Mouse (Mus musculus) neural tube, embryonic 12.5 days (tissue): ENCODE results near the gene Hbb-y. TPM values are rescaled to one million over a fixed set of nuclear protein-coding genes. Genes with fewer than 3 reads are reported as not detected.
"Not testable (repeated sequence)": the region's sequence is repeated elsewhere in the genome, so short reads cannot be mapped to it uniquely, and the experiment has no call there.

Source experiments
- ATAC-seq: fragments of 200-750 bp; cut with Nextera tagmentation; 2 replicates; pipeline ENCODE4 v1.8.0; 2017; ENCODE audit warnings: low read depth, mild to moderate bottlenecking, moderate TSS enrichment, moderate library complexity; ENCODE audit not compliant: low FRiP score
- H3K27ac ChIP-seq: fragments of 300-500 bp; sonication (generic); 2 replicates; pipeline ENCODE4 v1.5.1; 2016
- H3K27me3 ChIP-seq: fragments of 300-500 bp; sonication (generic); replicated peaks from 2 replicates; pipeline ENCODE4 v1.6.1; 2016; ENCODE audit warnings: mild to moderate bottlenecking
- H3K36me3 ChIP-seq: fragments of 300-500 bp; sonication (generic); 2 replicates; pipeline ENCODE4 v1.6.1; 2016; ENCODE audit warnings: mild to moderate bottlenecking
- H3K4me1 ChIP-seq: fragments of 300-500 bp; sonication (generic); 2 replicates; pipeline ENCODE4 v1.6.1; 2016
- H3K4me2 ChIP-seq: fragments of 300-500 bp; sonication (generic); replicated peaks from 2 replicates; pipeline ENCODE4 v1.6.1; 2016; ENCODE audit warnings: mild to moderate bottlenecking
- H3K4me3 ChIP-seq: fragments of 300-500 bp; sonication (generic); 2 replicates; pipeline ENCODE4 v1.5.1; 2016
- H3K9ac ChIP-seq: fragments of 300-500 bp; sonication (generic); 2 replicates; pipeline ENCODE4 v1.6.1; 2016; ENCODE audit warnings: mild to moderate bottlenecking
- H3K9me3 ChIP-seq: fragments of 300-500 bp; sonication (generic); 2 replicates; pipeline ENCODE4 v1.6.1; 2016; ENCODE audit warnings: mild to moderate bottlenecking
- WGBS: fragments of 180-500 bp; shearing (Covaris S2); methylation state at CpG from one replicate; pipeline ENCODE4 v1.1.7; 2016; 5-methylcytosine and 5-hydroxymethylcytosine counted together
- polyA plus RNA-seq: library from polyadenylated mRNA; unstranded; fragments of >200 nt; fragmentation: Nextera tagmentation; extraction: Ambion mirVana; gene quantifications from 2 replicates; pipeline ENCODE4 v1.2.1, GENCODE M21; 2016

Hbb-y gene
- polyA plus RNA-seq, 1 experiment from 2014 or later, result 6,731 TPM

DNA sequence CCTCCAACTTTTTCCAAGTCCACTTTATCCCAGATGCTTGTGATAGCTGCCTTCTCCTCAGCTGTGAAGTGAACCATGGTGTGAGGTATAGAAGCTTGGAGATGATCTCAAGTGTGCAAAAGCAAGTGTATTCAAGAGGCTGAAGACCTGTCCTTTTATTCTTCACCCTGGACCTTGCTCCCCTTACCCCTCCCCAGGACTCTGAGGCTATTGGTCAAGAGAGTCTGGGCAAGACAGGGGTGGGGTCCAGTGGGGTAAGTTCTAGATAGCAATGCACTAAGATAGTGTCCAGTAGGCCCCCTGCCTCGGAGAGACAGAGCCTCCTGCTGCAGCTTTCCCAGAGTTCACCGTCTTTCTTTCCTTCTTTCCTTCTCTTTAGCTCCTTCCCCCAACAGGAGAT is 10.0 kb downstream of the Hbb-y start, which contains the start of gene Hbb-bh1:
Gene Hbb-bh1 (minus strand): TSS at position 131 of the 400 bp plus-strand sequence.
- H3K4me2 ChIP-seq, result no peak within 1 kb of the TSS
- H3K27me3 ChIP-seq, result no peaks in the 10 kb centered on the region
- H3K4me3 ChIP-seq, result no peak within 1 kb of the TSS
- ATAC-seq, result no peak
- no peak within 1 kb of the TSS for H3K27ac ChIP-seq
- WGBS, result 94% methylated on average over 2 of the region's 2 CpGs
- H3K36me3 ChIP-seq, result no peaks in the 10 kb centered on the region
- H3K9ac ChIP-seq, result no peak within 1 kb of the TSS
- H3K4me1 ChIP-seq, result no peaks in the 10 kb centered on the region
- H3K9me3 ChIP-seq, result no peaks in the 10 kb centered on the region

- ATAC-seq, result no peak
- 71% methylated on average over 3 of the region's 3 CpGs for WGBS
Measured at GRCm38 (mm10) chr7:103840268-103840667, 12.7 kb downstream of the Hbb-y start, which contains the start of gene Hbb-bh2. Gene Hbb-bh2 (minus strand): TSS chr7:103840520.

DNA sequence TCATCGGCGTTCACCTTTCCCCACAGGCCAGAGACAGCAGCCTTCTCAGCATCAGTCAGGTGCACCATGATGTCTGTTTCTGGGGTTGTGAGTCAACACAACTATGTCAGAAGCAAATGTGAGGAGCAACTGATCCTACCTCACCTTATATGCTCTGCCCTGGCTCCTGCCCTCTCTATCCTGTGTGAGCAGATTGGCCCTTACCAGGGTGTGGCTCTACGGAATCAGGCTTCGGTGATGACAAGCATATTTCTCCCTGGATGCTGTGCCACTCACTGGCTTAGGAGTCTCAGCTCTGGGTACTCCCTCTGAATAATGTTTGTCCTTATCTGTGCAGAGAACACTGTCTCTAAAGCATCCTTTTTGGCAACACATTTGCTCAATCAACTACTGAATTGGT is 25.2 kb downstream of the Hbb-y start, which contains the start of gene Hbb-bs:
Gene Hbb-bs (minus strand): TSS at position 289 of the 400 bp plus-strand sequence.
- Histone ChIP-seq H3K4me2 (no peak within 1 kb of the TSS), H3K9ac (no peak within 1 kb of the TSS), H3K27ac (no peak within 1 kb of the TSS), H3K9me3 (no peaks in the 10 kb centered on the region), H3K4me3 (no peak within 1 kb of the TSS), H3K4me1 (no peaks in the 10 kb centered on the region), H3K27me3 (no peaks in the 10 kb centered on the region), H3K36me3 (no peaks in the 10 kb centered on the region)
- ATAC-seq, result no peak
- WGBS, result 93% methylated on average over 4 of the region's 4 CpGs

More at GRCm38 (mm10) chr7:103840268-103840667, 12.7 kb downstream of the Hbb-y start, which contains the start of gene Hbb-bh2:
- no peaks in the 10 kb centered on the region for H3K36me3 ChIP-seq
- no peak within 1 kb of the TSS for H3K4me2 ChIP-seq
- no peaks in the 10 kb centered on the region for H3K27me3 ChIP-seq
- no peak within 1 kb of the TSS for H3K4me3 ChIP-seq
- no peaks in the 10 kb centered on the region for H3K9me3 ChIP-seq
- H3K9ac ChIP-seq, result no peak within 1 kb of the TSS
- H3K4me1 ChIP-seq, result no peaks in the 10 kb centered on the region
- no peak within 1 kb of the TSS for H3K27ac ChIP-seq

GRCm38 (mm10) chr7:103827139-103827538 is 25.9 kb downstream of the Hbb-y start:
- no CpG with 5 or more reads among the region's 2 CpGs for WGBS
- not testable (repeated sequence) for ATAC-seq

DNA sequence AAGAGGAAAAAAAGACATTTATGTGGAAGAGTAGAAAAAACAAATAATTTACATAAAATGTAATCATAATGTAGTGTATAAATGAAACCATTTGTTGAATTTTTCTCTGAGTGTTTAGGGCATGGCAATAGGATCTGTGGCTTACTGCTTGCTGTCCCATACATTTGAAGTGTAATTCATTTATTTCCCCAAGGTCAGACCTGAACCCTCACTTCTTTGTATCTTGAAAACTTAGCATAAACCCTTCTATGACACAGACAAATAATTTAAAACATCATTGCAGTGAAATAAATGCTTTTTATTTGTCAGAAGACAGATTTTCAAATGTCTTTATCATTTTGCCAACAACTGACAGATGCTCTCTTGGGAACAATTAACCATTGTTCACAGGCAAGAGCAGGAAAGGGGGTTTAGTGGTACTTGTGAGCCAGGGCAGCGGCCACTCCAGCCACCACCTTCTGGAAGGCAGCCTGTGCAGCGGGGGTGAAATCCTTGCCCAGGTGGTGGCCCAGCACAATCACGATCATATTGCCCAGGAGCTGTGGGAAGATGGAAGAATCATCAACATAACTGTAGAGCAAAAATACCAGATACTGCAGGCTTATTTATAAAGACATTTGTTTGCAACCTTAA is 26.6 kb downstream of the Hbb-y start:
- H3K27ac ChIP-seq, result no peak overlapping the region
- no peaks in the 10 kb centered on the region for H3K9me3 ChIP-seq

More at GRCm38 (mm10) chr7:103827139-103827538, 25.9 kb downstream of the Hbb-y start:
- not testable (repeated sequence) for H3K27me3 ChIP-seq, H3K4me2 ChIP-seq, H3K9me3 ChIP-seq, H3K36me3 ChIP-seq, H3K4me3 ChIP-seq, H3K4me1 ChIP-seq, H3K27ac ChIP-seq, H3K9ac ChIP-seq

DNA sequence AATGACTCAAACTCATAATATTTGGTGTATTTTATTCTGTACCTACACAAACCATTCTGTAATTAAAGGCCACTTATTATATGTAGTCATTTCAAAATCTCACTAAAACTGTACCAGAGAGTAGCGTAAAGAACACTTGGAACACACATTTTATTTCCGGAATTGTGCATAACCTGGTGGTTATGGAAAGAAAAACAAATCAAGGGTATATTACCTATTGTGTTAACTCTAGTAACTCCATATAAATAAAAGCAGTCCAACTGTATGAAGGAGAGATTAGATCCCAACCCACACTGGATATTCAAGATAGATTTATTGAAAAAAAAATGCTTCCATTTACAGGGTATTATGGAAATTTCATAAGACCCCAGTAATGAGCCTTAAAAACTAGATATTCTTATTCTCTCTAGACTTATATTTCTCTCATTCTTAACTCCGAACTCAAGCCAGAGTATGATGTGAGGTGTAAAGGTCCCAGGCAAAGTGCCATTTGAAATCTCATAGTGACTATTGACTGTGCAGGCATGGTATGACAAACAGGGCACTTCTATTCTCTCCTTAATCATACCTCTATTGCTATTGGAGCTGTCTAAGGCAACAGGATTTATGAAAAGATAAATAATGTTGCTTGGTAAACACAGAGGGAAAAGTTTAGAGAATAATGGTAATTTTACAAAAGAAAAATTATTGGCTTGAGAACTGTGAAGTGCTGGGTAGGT is 27.3 kb downstream of the Hbb-y start:
- H3K27ac ChIP-seq, result no peak overlapping the region
- ATAC-seq, result no peak
- H3K4me2 ChIP-seq, result no peak overlapping the region
- H3K27me3 ChIP-seq, result no peaks in the 10 kb centered on the region
- no peaks in the 10 kb centered on the region for H3K36me3 ChIP-seq
- H3K9me3 ChIP-seq, result no peaks in the 10 kb centered on the region
- no peak overlapping the region for H3K9ac ChIP-seq
- 93% methylated on average over 3 of the region's 3 CpGs for WGBS
- no peak overlapping the region for H3K4me3 ChIP-seq
- H3K4me1 ChIP-seq, result no peaks in the 10 kb centered on the region

More for the DNA sequence above, 26.6 kb downstream of the Hbb-y start:
- Histone ChIP-seq H3K27me3 (no peaks in the 10 kb centered on the region), H3K9ac (no peak overlapping the region), H3K4me3 (no peak overlapping the region), H3K36me3 (no peaks in the 10 kb centered on the region), H3K4me1 (no peaks in the 10 kb centered on the region), H3K4me2 (no peak overlapping the region)
- ATAC-seq, result no peak
- 69% methylated on average over 3 of the region's 3 CpGs for WGBS

GRCm38 (mm10) chr7:103824597-103824996 is 28.4 kb downstream of the Hbb-y start:
- no peak for ATAC-seq

GRCm38 (mm10) chr7:103815085-103815484 is 37.9 kb downstream of the Hbb-y start:
- 40% methylated on average over 1 of the region's 2 CpGs for WGBS
- not testable (repeated sequence) for H3K27me3 ChIP-seq, H3K9ac ChIP-seq, H3K4me2 ChIP-seq, H3K36me3 ChIP-seq, H3K27ac ChIP-seq, ATAC-seq, H3K4me3 ChIP-seq, H3K4me1 ChIP-seq, H3K9me3 ChIP-seq

More at GRCm38 (mm10) chr7:103824597-103824996, 28.4 kb downstream of the Hbb-y start:
- Histone ChIP-seq H3K36me3 (no peaks in the 10 kb centered on the region), H3K9ac (no peak overlapping the region), H3K27ac (no peak overlapping the region), H3K9me3 (no peaks in the 10 kb centered on the region), H3K4me2 (no peak overlapping the region), H3K4me3 (no peak overlapping the region), H3K4me1 (no peaks in the 10 kb centered on the region), H3K27me3 (no peaks in the 10 kb centered on the region)
- 91% methylated on average over 2 of the region's 2 CpGs for WGBS

DNA sequence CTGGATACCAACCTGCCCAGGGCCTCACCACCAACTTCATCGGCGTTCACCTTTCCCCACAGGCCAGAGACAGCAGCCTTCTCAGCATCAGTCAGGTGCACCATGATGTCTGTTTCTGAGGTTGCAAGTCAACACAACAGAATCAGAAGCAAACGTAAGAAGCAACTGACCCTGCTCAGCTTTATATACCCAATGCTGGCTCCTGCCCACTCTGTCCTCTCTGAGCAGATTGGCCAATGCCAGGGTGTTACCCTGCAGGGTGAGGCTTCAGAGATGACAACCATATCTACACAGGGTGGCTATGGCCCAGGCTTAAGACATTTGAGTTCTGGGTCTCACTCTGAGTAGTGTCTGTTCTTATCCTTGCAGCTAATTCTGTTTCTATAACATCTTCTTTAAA is 39.2 kb downstream of the Hbb-y start, which contains the start of gene Hbb-bt:
Gene Hbb-bt (minus strand): TSS at position 231 of the 400 bp plus-strand sequence.
- WGBS, result 86% methylated on average over 3 of the region's 3 CpGs
- no peaks in the 10 kb centered on the region for H3K9me3 ChIP-seq
- H3K4me3 ChIP-seq, result no peak within 1 kb of the TSS
- H3K9ac ChIP-seq, result no peak within 1 kb of the TSS
- no peaks in the 10 kb centered on the region for H3K4me1 ChIP-seq
- H3K36me3 ChIP-seq, result no peaks in the 10 kb centered on the region
- H3K27me3 ChIP-seq, result no peaks in the 10 kb centered on the region
- no peak within 1 kb of the TSS for H3K27ac ChIP-seq
- H3K4me2 ChIP-seq, result no peak within 1 kb of the TSS
- ATAC-seq, result no peak

- not testable (repeated sequence) for H3K27ac ChIP-seq, ATAC-seq, H3K4me1 ChIP-seq, H3K27me3 ChIP-seq, H3K4me3 ChIP-seq, H3K9me3 ChIP-seq, H3K4me2 ChIP-seq, H3K9ac ChIP-seq, H3K36me3 ChIP-seq
- no CpG with 5 or more reads among the region's 3 CpGs for WGBS
Measured at GRCm38 (mm10) chr7:103813152-103813551, 39.9 kb downstream of the Hbb-y start.

- Histone ChIP-seq H3K4me2 (no peak overlapping the region), H3K36me3 (no peaks in the 10 kb centered on the region), H3K9me3 (no peaks in the 10 kb centered on the region), H3K27ac (no peak overlapping the region), H3K4me1 (no peaks in the 10 kb centered on the region), H3K9ac (no peak overlapping the region), H3K4me3 (no peak overlapping the region), H3K27me3 (no peaks in the 10 kb centered on the region)
- no peak for ATAC-seq
- WGBS, result 76% methylated on average over 1 of the region's 1 CpGs
Measured at GRCm38 (mm10) chr7:103812174-103812573, 40.8 kb downstream of the Hbb-y start.

GRCm38 (mm10) chr7:103811223-103811845 is 41.7 kb downstream of the Hbb-y start:
- Histone ChIP-seq H3K9me3 (no peaks in the 10 kb centered on the region), H3K4me3 (no peak overlapping the region), H3K4me2 (no peak overlapping the region), H3K27me3 (no peaks in the 10 kb centered on the region), H3K27ac (no peak overlapping the region), H3K4me1 (no peaks in the 10 kb centered on the region), H3K9ac (no peak overlapping the region), H3K36me3 (no peaks in the 10 kb centered on the region)
- ATAC-seq, result no peak
- WGBS, result 90% methylated on average over 1 of the region's 1 CpGs
